Mouse (Mus musculus): ENCODE data around the gene Selenov. TPM values are rescaled to one million over a fixed set of nuclear protein-coding genes. Genes with fewer than 3 reads are reported as not detected.

Selenov gene
- polyA plus RNA-seq (2012; rRNA removed), result 0.02 TPM in 1 of 2 replicates, not detected in the other

GRCm38 (mm10) chr7:28290638-28291590 lies at the start of gene Selenov:
Gene Selenov (minus strand): TSS chr7:28291186.

DNA sequence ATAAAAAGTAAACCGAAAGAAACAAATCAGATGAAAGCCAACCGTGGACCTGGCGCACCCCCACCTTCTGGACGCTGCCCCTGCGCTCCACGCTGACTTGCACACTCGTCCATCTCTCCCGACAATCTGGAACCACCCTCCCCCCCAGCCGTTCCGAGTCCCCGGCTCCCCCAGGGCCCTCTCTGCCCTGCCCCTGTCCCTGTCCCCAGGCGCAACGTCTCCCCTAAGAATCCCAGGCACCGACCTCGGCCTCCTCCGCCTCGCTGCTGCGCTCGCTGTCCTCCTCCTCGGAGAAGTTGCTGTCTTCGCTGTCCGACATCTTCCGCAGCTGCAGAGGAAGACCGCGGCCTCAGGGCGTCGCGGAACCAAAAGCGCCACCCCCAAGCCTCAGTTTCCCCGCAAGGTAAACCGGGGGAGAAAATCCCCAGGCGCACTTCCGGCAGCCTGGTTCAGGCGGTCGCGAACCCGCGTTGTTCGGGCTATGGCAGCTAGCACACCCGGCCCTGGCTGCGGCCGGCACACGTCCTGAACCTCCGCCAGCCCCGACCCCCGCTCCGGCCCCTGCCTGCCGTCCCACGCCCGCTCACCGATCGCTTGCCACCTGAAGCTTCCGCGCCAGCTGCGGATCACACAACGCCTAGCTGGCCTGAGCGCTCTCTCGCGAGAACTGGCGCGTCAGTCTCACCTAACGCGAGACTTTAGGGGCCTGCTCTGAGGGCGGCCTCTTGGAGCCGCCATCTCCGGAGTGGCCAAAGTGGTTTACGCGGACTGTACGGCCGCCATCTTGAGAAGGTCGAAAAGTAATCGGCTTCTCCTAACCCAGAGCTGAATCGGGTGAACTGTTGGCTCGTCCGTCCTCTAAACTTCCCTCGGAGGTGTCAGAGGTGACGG lies 47.4 kb upstream of the Selenov start, which contains the start of gene Supt5:
Supt5 (minus strand) TSS at position 639 of the 891 bp plus-strand sequence.

DNA sequence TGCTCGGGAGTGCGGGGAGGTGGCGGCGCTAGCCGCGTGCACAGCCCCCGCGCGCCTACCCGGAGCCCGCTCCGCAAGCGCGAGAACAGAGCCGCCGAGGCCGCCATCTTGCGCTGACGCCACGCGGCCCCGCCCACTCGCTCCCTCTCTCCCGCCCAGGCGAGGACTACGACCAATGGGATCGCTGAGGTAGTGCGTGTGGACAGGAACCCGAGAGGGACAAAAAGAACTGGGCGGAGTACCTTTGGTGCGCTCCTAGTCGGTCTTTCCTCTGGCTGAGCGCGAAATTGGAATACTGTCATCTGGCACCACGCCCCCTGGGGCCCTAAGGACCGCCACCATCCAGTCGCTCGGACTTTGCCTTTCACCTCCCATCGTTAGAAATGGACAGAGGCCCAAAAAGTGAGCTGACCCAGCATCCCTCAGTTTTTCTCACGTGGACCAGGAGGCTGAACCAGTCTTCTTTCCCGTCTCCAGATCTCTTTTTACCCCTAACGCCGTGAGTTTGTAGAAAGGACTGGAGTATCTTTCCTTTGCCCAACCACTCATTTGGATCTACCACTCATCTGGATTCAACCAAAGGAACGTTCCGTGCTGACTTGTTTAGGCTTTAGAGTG lies 21.0 kb upstream of the Selenov start, which contains the start of gene Timm50:
Timm50 (minus strand) TSS at position 147 of the 618 bp plus-strand sequence.

GRCm38 (mm10) chr7:28301616-28302433 lies 10.8 kb upstream of the Selenov start, which contains the start of gene Dll3:
Gene Dll3 (minus strand): TSS chr7:28302238.

DNA sequence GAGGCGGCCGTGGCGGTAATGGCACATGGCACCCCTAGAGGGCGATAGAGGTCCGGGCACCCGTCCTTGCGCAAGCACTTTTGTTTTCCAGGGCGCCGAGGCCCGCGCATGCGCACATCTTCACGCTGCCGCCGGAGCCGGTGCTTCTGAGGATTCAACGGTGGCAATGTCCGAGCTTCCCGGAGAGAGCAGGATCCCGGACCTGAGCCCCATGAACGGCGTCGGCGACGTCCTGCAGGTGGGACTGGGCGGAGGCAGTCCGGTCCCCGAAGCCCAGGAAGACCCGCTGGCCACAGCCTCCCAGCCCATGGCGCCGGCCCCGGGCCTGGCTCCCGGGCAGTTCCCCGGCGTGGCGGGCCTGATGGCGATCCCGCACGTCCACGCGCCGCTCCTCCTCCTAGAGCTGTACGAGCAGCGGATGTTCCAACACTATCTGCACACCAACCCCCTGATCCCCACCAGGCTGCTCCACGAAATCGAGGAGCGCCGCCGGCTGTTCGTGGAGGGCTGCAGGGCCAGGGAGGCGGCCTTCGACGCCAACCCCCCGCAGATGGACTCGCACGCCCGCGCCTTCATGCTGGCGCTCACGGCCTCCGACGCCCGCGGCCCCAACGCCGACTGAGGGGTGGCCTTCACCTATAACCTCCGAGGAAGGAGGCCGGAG lies 13.2 kb downstream of the Selenov start, which contains the start of gene Eid2b:
Eid2b (plus strand) TSS at position 125 of the 664 bp plus-strand sequence.

GRCm38 (mm10) chr7:28267129-28268041 lies 23.6 kb downstream of the Selenov start, which contains the start of gene Eid2:
Gene Eid2 (plus strand): TSS chr7:28267881.

Other genes with a start within 250 kb of the Selenov start
- 68.3 and 74.1 TPM in 2 replicates for gene Psmc4, start 241.1 kb downstream of the Selenov start, polyA plus RNA-seq (2012; rRNA removed)
- gene Fcgbp, start 219.9 kb downstream of the Selenov start, polyA plus RNA-seq (2012; rRNA removed), result 0.07 and 0.29 TPM in 2 replicates
- gene 9530053A07Rik, start 161.7 kb downstream of the Selenov start, polyA plus RNA-seq (2012; rRNA removed), result not detected in 2 replicates
- 116 and 129 TPM in 2 replicates for gene Fbl, start 121.5 kb downstream of the Selenov start, polyA plus RNA-seq (2012; rRNA removed)
- 2.8 and 3.1 TPM in 2 replicates for gene Dyrk1b, start 111.7 kb downstream of the Selenov start, polyA plus RNA-seq (2012; rRNA removed)
- gene Eid2, start 23.3 kb downstream of the Selenov start, polyA plus RNA-seq (2012; rRNA removed), result 2.4 and 2.5 TPM in 2 replicates
- gene Eid2b, start 13.4 kb downstream of the Selenov start, polyA plus RNA-seq (2012; rRNA removed), result 2.0 TPM in 2 replicates
- 0.04 TPM in 1 of 2 replicates, not detected in the other for gene Dll3, start 11.1 kb upstream of the Selenov start, polyA plus RNA-seq (2012; rRNA removed)
- 35.4 TPM in 2 replicates for gene Timm50, start 20.9 kb upstream of the Selenov start, polyA plus RNA-seq (2012; rRNA removed)
- 27.7 and 31.0 TPM in 2 replicates for gene Supt5, start 47.6 kb upstream of the Selenov start, polyA plus RNA-seq (2012; rRNA removed)
- 978 and 1,228 TPM in 2 replicates for gene Rps16, start 59.5 kb upstream of the Selenov start, polyA plus RNA-seq (2012; rRNA removed)
- 2.9 and 3.2 TPM in 2 replicates for gene Plekhg2, start 81.4 kb upstream of the Selenov start, polyA plus RNA-seq (2012; rRNA removed)
- 15.1 and 24.5 TPM in 2 replicates for gene Zfp36, start 89.1 kb upstream of the Selenov start, polyA plus RNA-seq (2012; rRNA removed)
- gene Med29, start 101.5 kb upstream of the Selenov start, polyA plus RNA-seq (2012; rRNA removed), result 20.6 and 21.0 TPM in 2 replicates
- gene Paf1, start 101.8 kb upstream of the Selenov start, polyA plus RNA-seq (2012; rRNA removed), result 29.5 and 30.8 TPM in 2 replicates
- gene Gmfg, start 146.3 kb upstream of the Selenov start, polyA plus RNA-seq (2012; rRNA removed), result 54.9 and 55.1 TPM in 2 replicates
- 0.32 and 0.42 TPM in 2 replicates for gene Lrfn1, start 160.8 kb upstream of the Selenov start, polyA plus RNA-seq (2012; rRNA removed)
- not detected in 2 replicates for gene Ifnl2, start 219.3 kb upstream of the Selenov start, polyA plus RNA-seq (2012; rRNA removed)
- gene Ifnl3, start 231.7 kb upstream of the Selenov start, polyA plus RNA-seq (2012; rRNA removed), result not detected in 2 replicates
- 0.46 and 2.9 TPM in 2 replicates for gene Sycn, start 249.7 kb upstream of the Selenov start, polyA plus RNA-seq (2012; rRNA removed)